In the genomic region with DNA sequence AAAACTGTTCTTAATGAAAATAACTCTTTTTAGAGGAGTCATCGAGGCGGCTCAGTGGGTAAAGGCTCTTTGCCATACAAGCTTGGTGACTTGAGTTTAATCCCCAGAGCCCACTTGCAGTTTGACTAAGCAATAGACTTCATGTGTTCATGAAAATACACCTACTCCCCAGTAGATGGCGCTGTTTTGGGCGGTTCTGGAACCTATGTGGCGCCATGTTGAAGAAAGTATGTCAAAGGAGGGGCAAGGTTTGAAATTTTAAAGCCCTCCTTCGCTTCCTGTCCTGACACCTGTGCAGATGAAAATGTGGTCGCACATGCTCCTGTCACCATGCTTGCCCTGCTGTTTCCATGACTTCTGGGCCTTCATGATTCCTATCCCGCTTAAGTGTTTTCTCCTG, we compare ENCODE assay signal across 12 mouse cellular contexts. TPM values are rescaled to one million over a fixed set of nuclear protein-coding genes. Genes with fewer than 3 reads are reported as not detected.
DNase-seq lines count a peak whose midpoint lies in the region; ATAC-seq and TF ChIP-seq lines count a peak whose summit lies in the region.
"Had no signal": no experiment of that assay in that cellular context is flagged by ENCODE, and none has a peak within 500 bp of the region (broad histone marks: within the 10 kb centered on the region; RNA-seq: fewer than 3 reads in every experiment).

No protein-coding gene starts in this region.

- TF ChIP-seq POLR2A in spleen, adult 2 months (IDR thresholded peaks at IDR 0.05; ENCODE audit: low read depth, low read length): no peak

- H3K9ac ChIP-seq in hindbrain, embryonic 11.5 days (ENCODE audit: low read depth, low read length): no peak overlapping the region
- no peak overlapping the region for H3K9ac ChIP-seq in hindbrain, embryonic 16.5 days (ENCODE audit: low read depth, low read length)
- H3K9ac ChIP-seq in stomach, postnatal 0 days (ENCODE audit: low read length): no peak overlapping the region
- H3K9ac ChIP-seq: forebrain, embryonic 15.5 days; heart, embryonic 12.5 days; limb, embryonic 15.5 days had no signal

- no peaks in the 10 kb centered on the region for H3K4me1 ChIP-seq in hindbrain, embryonic 11.5 days (replicated peaks; ENCODE audit: control insufficient read depth, insufficient read depth, low read length)
- no peaks in the 10 kb centered on the region for H3K4me1 ChIP-seq in hindbrain, embryonic 16.5 days (ENCODE audit: control insufficient read depth, insufficient read depth, low read depth, low read length)
- H3K4me1 ChIP-seq in spleen, adult 2 months (ENCODE audit: control insufficient read depth, insufficient read depth, insufficient read length): no peaks in the 10 kb centered on the region
- H3K4me1 ChIP-seq in stomach, postnatal 0 days (replicated peaks; ENCODE audit: control insufficient read depth, insufficient read depth): no peaks in the 10 kb centered on the region
- H3K4me1 ChIP-seq: forebrain, embryonic 15.5 days; heart, embryonic 12.5 days; limb, embryonic 15.5 days; midbrain, embryonic 10.5 days had no signal

- H3K4me2 ChIP-seq in hindbrain, embryonic 11.5 days (replicated peaks; ENCODE audit: low read depth, low read length): no peak overlapping the region
- H3K4me2 ChIP-seq in hindbrain, embryonic 16.5 days (ENCODE audit: low read length): no peak overlapping the region
- H3K4me2 ChIP-seq in stomach, postnatal 0 days (replicated peaks; ENCODE audit: low read depth): no peak overlapping the region
- H3K4me2 ChIP-seq: forebrain, embryonic 15.5 days; heart, embryonic 12.5 days; limb, embryonic 15.5 days had no signal

- H3K27me3 ChIP-seq in hindbrain, embryonic 11.5 days (ENCODE audit: control insufficient read depth, insufficient read depth, low read length): no peaks in the 10 kb centered on the region
- no peaks in the 10 kb centered on the region for H3K27me3 ChIP-seq in hindbrain, embryonic 16.5 days (replicated peaks; ENCODE audit: control insufficient read depth, insufficient read depth, low read length)
- no peaks in the 10 kb centered on the region for H3K27me3 ChIP-seq in spleen, adult 2 months (ENCODE audit: control insufficient read depth, insufficient read depth, low read length)
- H3K27me3 ChIP-seq in stomach, postnatal 0 days (ENCODE audit: control insufficient read depth, insufficient read depth, low read length): no peaks in the 10 kb centered on the region
- H3K27me3 ChIP-seq: forebrain, embryonic 15.5 days; heart, embryonic 12.5 days; limb, embryonic 15.5 days had no signal

- WGBS in hindbrain, embryonic 11.5 days: 67% methylated on average over 8 of the region's 8 CpGs
- WGBS in hindbrain, embryonic 16.5 days: 62% methylated on average over 8 of the region's 8 CpGs
- WGBS in spleen, adult 2 months: 70% methylated on average over 8 of the region's 8 CpGs
- 62% methylated on average over 8 of the region's 8 CpGs for WGBS in stomach, postnatal 0 days

- ATAC-seq in hindbrain, embryonic 11.5 days (ENCODE audit: low FRiP score): no peak
- no peak for ATAC-seq in hindbrain, embryonic 16.5 days
- no peak for ATAC-seq in stomach, postnatal 0 days (ENCODE audit: low FRiP score, low TSS enrichment)
- ATAC-seq: forebrain, embryonic 15.5 days had no signal

- peak; percentile 17; the same call in 1 of the 2 replicates for TF ChIP-seq CTCF in spleen, adult 2 months (IDR thresholded peaks at IDR 0.05; ENCODE audit: extremely low read depth, insufficient read depth, insufficient read length, insufficient replicate concordance)
- TF ChIP-seq CTCF in stomach, postnatal 0 days (IDR thresholded peaks at IDR 0.05; ENCODE audit: low read depth): peak; percentile 60

- H3K27ac ChIP-seq in hindbrain, embryonic 11.5 days (ENCODE audit: low read depth, low read length): no peak overlapping the region
- H3K27ac ChIP-seq in hindbrain, embryonic 16.5 days (ENCODE audit: low read depth, low read length): no peak overlapping the region
- H3K27ac ChIP-seq in spleen, adult 2 months (ENCODE audit: insufficient read depth, low read length): no peak overlapping the region
- no peak overlapping the region for H3K27ac ChIP-seq in stomach, postnatal 0 days (replicated peaks)
- H3K27ac ChIP-seq: forebrain, embryonic 15.5 days; limb, embryonic 15.5 days; midbrain, embryonic 10.5 days had no signal

- H3K4me3 ChIP-seq in hindbrain, embryonic 11.5 days (ENCODE audit: low read depth, low read length): no peak overlapping the region
- H3K4me3 ChIP-seq in hindbrain, embryonic 16.5 days (ENCODE audit: low read length): no peak overlapping the region
- no peak overlapping the region for H3K4me3 ChIP-seq in spleen, adult 2 months (ENCODE audit: extremely low read depth, insufficient read depth, insufficient read length)
- no peak overlapping the region for H3K4me3 ChIP-seq in stomach, postnatal 0 days (ENCODE audit: low read depth, low read length)
- H3K4me3 ChIP-seq: forebrain, embryonic 15.5 days; heart, embryonic 12.5 days; limb, embryonic 15.5 days; midbrain, embryonic 10.5 days had no signal

- H3K36me3 ChIP-seq in hindbrain, embryonic 11.5 days (ENCODE audit: control insufficient read depth, insufficient read depth, low read length): no peaks in the 10 kb centered on the region
- H3K36me3 ChIP-seq in hindbrain, embryonic 16.5 days (ENCODE audit: control insufficient read depth, insufficient read depth, low read length): no peaks in the 10 kb centered on the region
- H3K36me3 ChIP-seq in spleen, adult 2 months (ENCODE audit: control insufficient read depth, insufficient read depth, low read length): no peaks in the 10 kb centered on the region
- no peaks in the 10 kb centered on the region for H3K36me3 ChIP-seq in stomach, postnatal 0 days (ENCODE audit: control insufficient read depth, insufficient read depth, low read length)
- H3K36me3 ChIP-seq: forebrain, embryonic 15.5 days; heart, embryonic 12.5 days; limb, embryonic 15.5 days; midbrain, embryonic 10.5 days had no signal

- TF ChIP-seq EP300 in stomach, postnatal 0 days (optimal IDR thresholded peaks at IDR 0.05): no peak

- DNase-seq in hindbrain, embryonic 11.5 days (ENCODE audit: low spot score): peak; percentile 30
- no peak for DNase-seq in spleen, adult 2 months (ENCODE audit: low read depth in 1 of 2, low spot score in 2 of 2)
- no peak for DNase-seq in spleen, adult 18-20 months
- peak; percentile 35 for DNase-seq in T-cell, adult 2 months (ENCODE audit: low spot score)
- DNase-seq in stomach, postnatal 0 days (ENCODE audit: low spot score): no peak
- no peak for DNase-seq in frontal cortex, postnatal 36 days (ENCODE audit: low spot score in 2 of 2)
- DNase-seq in spleen, postnatal 36 days (ENCODE audit: low spot score in 2 of 2): no peak

- H3K9me3 ChIP-seq in hindbrain, embryonic 11.5 days (ENCODE audit: control insufficient read depth, low read length): no peaks in the 10 kb centered on the region
- H3K9me3 ChIP-seq in hindbrain, embryonic 16.5 days (ENCODE audit: control insufficient read depth, low read length): no peaks in the 10 kb centered on the region
- H3K9me3 ChIP-seq in stomach, postnatal 0 days (ENCODE audit: control insufficient read depth, low read length): no peaks in the 10 kb centered on the region
- H3K9me3 ChIP-seq: forebrain, embryonic 15.5 days; limb, embryonic 15.5 days; midbrain, embryonic 10.5 days had no signal

RNA-seq across cellular contexts. Expression of a gene that starts 19.2 kb away (rescaled TPM):
- not detected in 2 replicates for polyA plus RNA-seq in hindbrain, embryonic 11.5 days (2014; fragmentation: Nextera tagmentation; extraction: Ambion mirVana)
- 0.27 TPM in 1 of 2 replicates, not detected in the other for polyA plus RNA-seq in hindbrain, embryonic 16.5 days (2015; fragmentation: Nextera tagmentation; extraction: Ambion mirVana)
- 0.19 and 0.33 TPM in 2 replicates for polyA plus RNA-seq in spleen, adult 2 months (2012; rRNA removed)
- polyA plus RNA-seq in stomach, postnatal 0 days (2015; fragmentation: Nextera tagmentation; extraction: Ambion mirVana): 0.38 and 0.52 TPM in 2 replicates
- polyA plus RNA-seq: forebrain, embryonic 15.5 days; midbrain, embryonic 10.5 days had no signal

RNA-seq across cellular contexts. Expression of a gene that starts 29.3 kb away (rescaled TPM):
- polyA plus RNA-seq in hindbrain, embryonic 11.5 days (2014; fragmentation: Nextera tagmentation; extraction: Ambion mirVana): 8.4 and 11.0 TPM in 2 replicates
- 7.3 and 9.3 TPM in 2 replicates for polyA plus RNA-seq in hindbrain, embryonic 16.5 days (2015; fragmentation: Nextera tagmentation; extraction: Ambion mirVana)
- 98.6 and 100 TPM in 2 replicates for polyA plus RNA-seq in spleen, adult 2 months (2012; rRNA removed)
- polyA plus RNA-seq in stomach, postnatal 0 days (2015; fragmentation: Nextera tagmentation; extraction: Ambion mirVana): 266 and 273 TPM in 2 replicates

RNA-seq across cellular contexts. Expression of a gene that starts 39.5 kb away (rescaled TPM):
- 0.42 TPM in 2 replicates for polyA plus RNA-seq in hindbrain, embryonic 11.5 days (2014; fragmentation: Nextera tagmentation; extraction: Ambion mirVana)
- polyA plus RNA-seq in hindbrain, embryonic 16.5 days (2015; fragmentation: Nextera tagmentation; extraction: Ambion mirVana): 0.94 and 1.0 TPM in 2 replicates
- polyA plus RNA-seq in spleen, adult 2 months (2012; rRNA removed): 11.1 and 26.4 TPM in 2 replicates
- 0.91 and 0.99 TPM in 2 replicates for polyA plus RNA-seq in stomach, postnatal 0 days (2015; fragmentation: Nextera tagmentation; extraction: Ambion mirVana)

RNA-seq across cellular contexts. Expression of a gene that starts 39.5 kb away (rescaled TPM):
- polyA plus RNA-seq in hindbrain, embryonic 11.5 days (2014; fragmentation: Nextera tagmentation; extraction: Ambion mirVana): not detected in 2 replicates
- polyA plus RNA-seq in hindbrain, embryonic 16.5 days (2015; fragmentation: Nextera tagmentation; extraction: Ambion mirVana): not detected in 2 replicates
- 0.40 and 0.61 TPM in 2 replicates for polyA plus RNA-seq in spleen, adult 2 months (2012; rRNA removed)
- not detected in 2 replicates for polyA plus RNA-seq in stomach, postnatal 0 days (2015; fragmentation: Nextera tagmentation; extraction: Ambion mirVana)
- polyA plus RNA-seq: forebrain, embryonic 15.5 days; heart, embryonic 12.5 days; limb, embryonic 15.5 days; midbrain, embryonic 10.5 days had no signal

RNA-seq across cellular contexts. Expression of a gene that starts 55.7 kb away (rescaled TPM):
- polyA plus RNA-seq in hindbrain, embryonic 11.5 days (2014; fragmentation: Nextera tagmentation; extraction: Ambion mirVana): 58.7 and 65.0 TPM in 2 replicates
- polyA plus RNA-seq in hindbrain, embryonic 16.5 days (2015; fragmentation: Nextera tagmentation; extraction: Ambion mirVana): 275 and 318 TPM in 2 replicates
- 239 and 285 TPM in 2 replicates for polyA plus RNA-seq in spleen, adult 2 months (2012; rRNA removed)
- 124 and 130 TPM in 2 replicates for polyA plus RNA-seq in stomach, postnatal 0 days (2015; fragmentation: Nextera tagmentation; extraction: Ambion mirVana)

Comparison
In these comparisons a context has a peak if more than half of its experiments do, and no peak if none do; other contexts are left out.
1. DNase-seq: peak in hindbrain, embryonic 11.5 days (single experiment) and T-cell, adult 2 months (single experiment); none in spleen, adult 2 months (0 of 2), spleen, adult 18-20 months (0 of 2), stomach, postnatal 0 days (single experiment), frontal cortex, postnatal 36 days (0 of 2) and spleen, postnatal 36 days (0 of 2).